Mouse (Mus musculus): ENCODE data around the gene Pxt1.

Pxt1 gene

GRCm38 (mm10) chr17:28915060-28915628, 28.5 kb downstream of the Pxt1 start, which contains the start of gene 4930539E08Rik:
TSS of gene 4930539E08Rik (minus strand) at chr17:28915324.
- no peak for DNase-seq (ENCODE audit: low read depth, low spot score)

- peak; percentile 53 for DNase-seq (ENCODE audit: low read depth, low spot score)
These were observed 29.7 kb downstream of the Pxt1 start for GRCm38 (mm10) chr17:28913940-28914339.

- DNase-seq (ENCODE audit: low read depth, low spot score), result peak; percentile 95
These were observed 30.4 kb downstream of the Pxt1 start for GRCm38 (mm10) chr17:28913200-28913599.

GRCm38 (mm10) chr17:28910139-28910538, 33.5 kb downstream of the Pxt1 start:
- DNase-seq (ENCODE audit: low read depth, low spot score), result no peak

- DNase-seq (ENCODE audit: low read depth, low spot score), result no peak
These were observed 34.2 kb downstream of the Pxt1 start for GRCm38 (mm10) chr17:28909252-28909941.

GRCm38 (mm10) chr17:28907959-28908358, 35.7 kb downstream of the Pxt1 start:
- DNase-seq (ENCODE audit: low read depth, low spot score), result no peak

- DNase-seq (ENCODE audit: low read depth, low spot score), result peak; percentile 48
These were observed 38.2 kb downstream of the Pxt1 start for GRCm38 (mm10) chr17:28905377-28905916.

- DNase-seq (ENCODE audit: low read depth, low spot score), result peak; percentile 70
These were observed 38.9 kb downstream of the Pxt1 start for GRCm38 (mm10) chr17:28904546-28905376.

GRCm38 (mm10) chr17:28901559-28901958, 42.1 kb downstream of the Pxt1 start:
- DNase-seq (ENCODE audit: low read depth, low spot score), result peak; percentile 31

- DNase-seq (ENCODE audit: low read depth, low spot score), result no peak
These were observed 44.2 kb downstream of the Pxt1 start for GRCm38 (mm10) chr17:28899427-28899826.

GRCm38 (mm10) chr17:28898249-28898648, 45.4 kb downstream of the Pxt1 start:
- no peak for DNase-seq (ENCODE audit: low read depth, low spot score)

- no peak for DNase-seq (ENCODE audit: low read depth, low spot score)
These were observed 45.8 kb downstream of the Pxt1 start for GRCm38 (mm10) chr17:28897817-28898216.

- DNase-seq (ENCODE audit: low read depth, low spot score), result no peak
These were observed 47.4 kb downstream of the Pxt1 start for GRCm38 (mm10) chr17:28896095-28896780.

- DNase-seq (ENCODE audit: low read depth, low spot score), result no peak
These were observed 48.3 kb downstream of the Pxt1 start for GRCm38 (mm10) chr17:28895217-28895875.

GRCm38 (mm10) chr17:28894050-28894767, 49.4 kb downstream of the Pxt1 start:
- DNase-seq (ENCODE audit: low read depth, low spot score), result no peak

- DNase-seq (ENCODE audit: low read depth, low spot score), result no peak
These were observed 57.4 kb downstream of the Pxt1 start for GRCm38 (mm10) chr17:28886266-28886665.

- DNase-seq (ENCODE audit: low read depth, low spot score), result no peak
These were observed 58.4 kb downstream of the Pxt1 start for GRCm38 (mm10) chr17:28885231-28885630.
